Mouse (Mus musculus): ENCODE results near the gene Ggt6. TPM values are rescaled to one million over a fixed set of nuclear protein-coding genes. Genes with fewer than 3 reads are reported as not detected.
A peak's percentile ranks its signal among the peaks of the same experiment; 100 is the strongest.

The Ggt6 gene
- not detected in 2 replicates for polyA plus RNA-seq (2016; fragmentation: Nextera tagmentation; extraction: Ambion mirVana)

DNA sequence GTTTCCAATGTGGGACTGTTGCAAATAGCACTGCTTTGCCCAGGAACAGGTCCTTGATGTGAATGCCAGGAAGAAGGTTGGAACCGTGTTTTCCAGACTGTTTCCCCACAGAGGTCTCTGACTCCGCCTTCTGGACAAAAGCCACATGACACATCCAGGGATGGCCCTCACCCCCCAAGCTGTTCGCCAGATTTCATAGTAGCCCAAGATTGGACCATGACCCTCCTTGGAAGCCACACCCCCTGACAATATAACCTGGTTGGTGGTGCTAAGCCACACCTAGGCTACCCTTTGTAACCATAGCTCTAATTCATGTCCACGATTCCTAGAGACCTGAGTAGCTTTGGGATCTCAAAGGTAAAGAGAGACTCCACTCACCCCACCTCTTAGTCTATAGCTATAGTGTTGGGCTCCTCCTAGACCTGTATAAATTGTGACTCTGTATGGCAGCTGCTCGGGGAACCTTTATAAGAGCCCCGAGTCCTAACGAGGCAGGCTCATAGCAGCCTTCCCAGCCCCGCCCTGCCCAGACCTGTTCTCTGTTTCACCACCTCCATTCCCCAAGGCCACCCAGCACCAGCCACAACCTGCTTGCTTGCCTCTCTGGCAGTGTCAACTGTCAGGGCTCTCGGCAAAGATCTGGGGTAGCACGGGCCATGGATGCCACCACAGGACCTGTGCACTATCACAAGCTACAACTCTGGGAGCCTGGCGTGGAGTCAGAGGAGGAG is at the start of gene Ggt6:
Ggt6 (plus strand) TSS at position 564 of the 731 bp plus-strand sequence.
- no peak for DNase-seq (ENCODE audit: low spot score)
- Histone ChIP-seq H3K4me1 (peaks cover 12% of the 10 kb centered on the region), H3K36me3 (no peaks in the 10 kb centered on the region), H3K4me3 (no peak within 1 kb of the TSS), H3K9me3 (replicated peaks) (no peaks in the 10 kb centered on the region), H3K27ac (replicated peaks) (peak within 1 kb of the TSS; percentile 33; the same call in 1 of the 2 replicates), H3K27me3 (ENCODE audit: low read depth, poor library complexity, severe bottlenecking) (0 out of 2 replicates have a peak, but pooled peaks cover 4% of the 10 kb centered on the region)
- WGBS, result 70% methylated on average over 11 of the region's 11 CpGs

DNA sequence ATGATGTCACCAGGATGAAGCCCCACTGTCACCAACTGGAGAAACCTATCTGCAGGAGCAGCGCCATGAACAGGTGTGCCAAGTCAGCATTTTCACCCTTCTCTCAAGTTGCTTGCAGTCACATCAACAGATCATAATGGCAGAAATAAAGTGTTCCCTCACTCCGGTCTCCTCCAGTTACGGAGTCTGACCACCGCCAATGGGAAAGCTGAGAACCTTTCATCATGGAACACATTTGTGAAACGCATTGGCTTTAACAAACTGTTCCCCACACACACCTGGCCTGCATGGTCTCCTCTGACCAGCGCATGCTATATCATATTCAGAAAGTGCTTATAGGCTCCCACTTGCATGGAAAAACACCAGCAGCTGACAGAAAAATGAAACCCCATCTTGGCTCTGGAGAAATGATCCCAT is 47.2 kb upstream of the Ggt6 start:
- Histone ChIP-seq H3K27me3 (ENCODE audit: low read depth, poor library complexity, severe bottlenecking) (no peaks in the 10 kb centered on the region), H3K36me3 (peaks cover 2% of the 10 kb centered on the region; the same call in 1 of the 2 replicates), H3K9me3 (replicated peaks) (no peaks in the 10 kb centered on the region), H3K4me3 (no peak overlapping the region), H3K4me1 (no peaks in the 10 kb centered on the region), H3K27ac (replicated peaks) (no peak overlapping the region)
- no peak for DNase-seq (ENCODE audit: low spot score)
- 93% methylated on average over 6 of the region's 6 CpGs for WGBS

DNA sequence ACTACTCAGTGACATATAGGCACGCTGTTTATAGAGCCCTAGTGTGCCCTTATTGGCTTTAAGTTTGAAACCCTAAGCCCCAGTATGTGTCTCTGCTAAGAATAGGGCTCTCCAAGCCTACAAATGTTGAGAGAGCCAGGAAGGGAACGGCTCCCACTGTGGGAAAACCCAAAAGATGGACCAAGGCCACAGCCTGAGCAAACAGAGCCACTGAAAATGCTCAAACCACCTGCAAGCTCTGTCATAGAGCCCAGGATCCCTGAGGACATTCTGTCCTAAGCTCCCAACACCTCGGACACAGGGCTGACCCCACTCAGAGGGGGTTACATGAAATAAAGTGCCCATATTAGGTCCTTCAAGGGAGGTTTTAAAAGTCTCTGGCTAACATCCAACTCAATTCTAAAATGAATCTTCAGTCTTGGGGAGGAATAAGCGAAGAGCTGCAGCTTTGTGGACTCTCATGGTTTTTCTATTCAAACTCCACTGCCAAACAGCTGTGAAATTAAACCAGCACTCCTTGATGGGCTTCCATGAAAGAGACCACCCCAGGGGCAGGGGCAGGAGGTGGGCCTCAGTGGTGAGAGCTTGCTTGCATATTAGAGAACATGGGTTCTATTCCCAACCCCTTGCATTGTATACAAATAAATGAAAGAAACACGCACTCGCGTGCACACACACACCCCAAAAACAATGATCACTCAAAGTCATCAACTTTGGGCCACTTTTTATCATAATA is 45.8 kb upstream of the Ggt6 start:
- Histone ChIP-seq H3K27me3 (ENCODE audit: low read depth, poor library complexity, severe bottlenecking) (no peaks in the 10 kb centered on the region), H3K36me3 (peaks cover 5% of the 10 kb centered on the region; the same call in 1 of the 2 replicates), H3K9me3 (replicated peaks) (no peaks in the 10 kb centered on the region), H3K27ac (replicated peaks) (no peak overlapping the region), H3K4me3 (no peak overlapping the region), H3K4me1 (no peaks in the 10 kb centered on the region)
- DNase-seq (ENCODE audit: low spot score), result no peak
- WGBS, result 91% methylated on average over 7 of the region's 7 CpGs

DNA sequence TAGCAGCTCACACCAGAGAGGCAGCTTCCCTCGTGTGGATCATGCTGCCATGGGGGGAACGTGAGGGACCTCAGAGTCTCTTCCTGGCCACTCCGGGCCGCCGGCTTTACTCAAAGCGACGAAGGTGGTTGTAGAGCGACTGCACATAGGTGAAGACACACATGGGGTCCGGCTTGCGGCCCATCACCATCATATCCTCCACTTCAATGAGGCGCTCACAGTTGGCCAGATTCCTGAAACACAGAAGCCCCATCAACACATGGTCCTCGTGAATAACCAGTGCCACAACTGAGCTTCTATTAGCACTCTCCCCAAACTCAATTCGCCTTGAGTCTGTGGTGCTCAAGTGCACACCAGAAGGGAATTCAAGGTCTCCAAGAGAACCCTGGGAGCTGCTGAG is 44.1 kb upstream of the Ggt6 start:
- H3K4me3 ChIP-seq, result no peak overlapping the region
- H3K27ac ChIP-seq (replicated peaks), result no peak overlapping the region
- no peaks in the 10 kb centered on the region for H3K4me1 ChIP-seq
- no peaks in the 10 kb centered on the region for H3K9me3 ChIP-seq (replicated peaks)
- H3K36me3 ChIP-seq, result peaks cover 5% of the 10 kb centered on the region; the same call in 1 of the 2 replicates
- no peaks in the 10 kb centered on the region for H3K27me3 ChIP-seq (ENCODE audit: low read depth, poor library complexity, severe bottlenecking)
- 89% methylated on average over 13 of the region's 13 CpGs for WGBS
- DNase-seq (ENCODE audit: low spot score), result no peak

DNA sequence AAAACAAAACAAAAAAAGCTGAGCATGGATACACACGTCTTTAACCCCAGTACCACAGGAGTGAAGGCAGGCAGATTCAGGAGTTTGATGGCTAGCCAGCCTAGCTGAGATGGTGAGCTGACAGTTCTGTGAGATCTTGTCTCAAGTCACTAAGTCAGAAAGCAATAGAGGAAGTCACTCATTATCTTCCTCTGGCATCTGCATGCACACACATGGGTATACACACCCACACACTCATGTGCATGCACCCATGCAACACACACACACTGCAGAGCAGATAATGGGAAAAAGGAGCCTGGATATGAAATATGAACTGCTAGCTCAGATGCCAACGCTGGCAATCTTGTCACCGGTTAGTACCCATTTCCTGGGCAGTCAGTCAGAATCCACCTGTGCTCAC is 42.1 kb upstream of the Ggt6 start:
- Histone ChIP-seq H3K4me1 (no peaks in the 10 kb centered on the region), H3K36me3 (peaks cover 5% of the 10 kb centered on the region; the same call in 1 of the 2 replicates), H3K27ac (replicated peaks) (no peak overlapping the region), H3K9me3 (replicated peaks) (no peaks in the 10 kb centered on the region), H3K27me3 (ENCODE audit: low read depth, poor library complexity, severe bottlenecking) (no peaks in the 10 kb centered on the region), H3K4me3 (no peak overlapping the region)
- DNase-seq (ENCODE audit: low spot score), result no peak
- 90% methylated on average over 3 of the region's 3 CpGs for WGBS

DNA sequence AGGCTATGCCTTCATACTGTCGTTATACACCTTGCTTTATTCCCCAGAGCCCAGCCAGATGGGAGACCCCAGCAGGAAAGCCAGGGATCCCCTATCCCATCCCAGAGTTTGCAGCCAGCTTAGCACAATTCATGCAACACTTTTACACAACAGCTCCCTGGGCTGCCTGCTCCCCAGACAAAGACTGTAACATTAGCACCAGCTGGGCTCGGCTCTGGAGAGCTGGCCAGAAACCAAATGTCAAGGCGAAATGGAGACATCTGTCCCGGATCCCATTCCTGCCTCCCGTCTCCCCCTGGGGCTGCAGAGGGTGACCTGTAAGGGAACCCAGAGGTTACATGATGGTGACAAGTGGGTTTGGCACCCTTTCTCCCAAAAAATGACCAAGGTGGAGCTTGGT is 41.7 kb upstream of the Ggt6 start:
- Histone ChIP-seq H3K9me3 (replicated peaks) (no peaks in the 10 kb centered on the region), H3K4me1 (no peaks in the 10 kb centered on the region), H3K27me3 (ENCODE audit: low read depth, poor library complexity, severe bottlenecking) (no peaks in the 10 kb centered on the region), H3K36me3 (peaks cover 5% of the 10 kb centered on the region; the same call in 1 of the 2 replicates), H3K4me3 (no peak overlapping the region), H3K27ac (replicated peaks) (no peak overlapping the region)
- DNase-seq (ENCODE audit: low spot score), result no peak
- WGBS, result 73% methylated on average over 5 of the region's 5 CpGs

DNA sequence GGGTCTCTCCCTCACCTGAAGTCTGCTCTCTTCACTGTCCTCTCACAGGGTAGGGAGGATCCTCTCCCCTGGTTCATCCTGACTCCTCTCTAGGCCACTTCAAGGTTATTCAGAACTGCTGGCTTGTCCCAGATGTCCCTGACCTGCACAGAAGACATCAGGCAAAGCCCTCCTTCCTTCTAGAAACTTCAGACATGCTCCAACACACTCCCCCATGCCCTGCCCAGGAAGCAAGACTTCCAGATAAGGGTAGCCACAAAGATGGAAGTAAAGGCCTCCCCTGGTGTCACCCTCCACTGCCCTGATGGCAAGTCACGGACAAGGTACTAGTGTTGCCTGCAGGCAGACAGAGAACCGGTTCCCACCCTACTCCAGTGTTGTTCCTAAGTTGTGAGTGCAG is 40.6 kb upstream of the Ggt6 start:
- Histone ChIP-seq H3K27ac (replicated peaks) (no peak overlapping the region), H3K36me3 (peaks cover 12% of the 10 kb centered on the region; the same call in 1 of the 2 replicates), H3K9me3 (replicated peaks) (no peaks in the 10 kb centered on the region), H3K27me3 (ENCODE audit: low read depth, poor library complexity, severe bottlenecking) (no peaks in the 10 kb centered on the region), H3K4me1 (no peaks in the 10 kb centered on the region), H3K4me3 (no peak overlapping the region)
- 83% methylated on average over 2 of the region's 2 CpGs for whole genome bisulfite sequencing
- DNase-seq (ENCODE audit: low spot score), result no peak

DNA sequence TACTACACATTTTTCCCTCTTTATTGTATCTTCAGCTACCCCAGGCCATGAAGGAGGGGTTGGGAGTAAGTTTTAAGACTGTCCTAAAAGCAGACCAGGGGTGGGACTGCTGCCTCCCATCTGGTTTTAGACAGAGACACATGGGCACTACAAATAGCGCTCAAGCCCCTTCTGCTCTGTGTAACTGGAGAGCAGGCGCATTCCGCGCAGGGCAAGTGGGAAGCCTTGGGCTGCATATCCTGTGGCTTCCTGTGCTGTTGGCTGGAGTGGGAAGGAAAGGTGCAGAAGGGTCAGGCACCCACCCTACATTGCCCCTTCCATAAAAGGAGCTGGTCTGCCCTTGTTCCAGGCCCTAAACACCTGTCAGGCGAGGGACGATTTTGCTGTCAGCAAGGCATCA is 39.7 kb upstream of the Ggt6 start:
- no peaks in the 10 kb centered on the region for H3K9me3 ChIP-seq (replicated peaks)
- 89% methylated on average over 6 of the region's 6 CpGs for WGBS
- no peak overlapping the region for H3K27ac ChIP-seq (replicated peaks)
- H3K27me3 ChIP-seq (ENCODE audit: low read depth, poor library complexity, severe bottlenecking), result no peaks in the 10 kb centered on the region
- no peak overlapping the region for H3K4me3 ChIP-seq
- H3K4me1 ChIP-seq, result no peaks in the 10 kb centered on the region; the same call in 1 of the 2 replicates
- peaks cover 21% of the 10 kb centered on the region for H3K36me3 ChIP-seq
- DNase-seq (ENCODE audit: low spot score), result no peak

DNA sequence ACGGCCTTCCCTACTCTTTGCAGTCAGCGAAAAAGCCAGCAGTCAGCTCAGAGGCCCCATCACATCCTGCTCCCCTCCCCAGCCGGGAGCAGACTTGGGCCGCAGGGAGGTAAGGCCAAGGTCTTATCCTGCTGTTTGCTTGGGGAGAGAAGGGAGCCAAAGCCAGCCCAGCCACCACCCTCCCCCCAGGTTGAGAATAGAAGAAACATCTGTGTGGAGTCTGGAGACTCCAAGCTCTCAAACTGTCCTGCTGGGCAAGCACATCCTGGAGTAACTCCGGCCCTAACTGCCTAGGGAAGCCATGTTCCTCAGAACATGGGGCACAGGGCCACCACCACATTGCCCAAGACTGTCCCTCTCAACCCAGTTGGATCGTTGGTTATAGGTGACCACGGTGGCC is 38.7 kb upstream of the Ggt6 start:
- Histone ChIP-seq H3K4me3 (no peak overlapping the region), H3K27ac (replicated peaks) (no peak overlapping the region)

DNA sequence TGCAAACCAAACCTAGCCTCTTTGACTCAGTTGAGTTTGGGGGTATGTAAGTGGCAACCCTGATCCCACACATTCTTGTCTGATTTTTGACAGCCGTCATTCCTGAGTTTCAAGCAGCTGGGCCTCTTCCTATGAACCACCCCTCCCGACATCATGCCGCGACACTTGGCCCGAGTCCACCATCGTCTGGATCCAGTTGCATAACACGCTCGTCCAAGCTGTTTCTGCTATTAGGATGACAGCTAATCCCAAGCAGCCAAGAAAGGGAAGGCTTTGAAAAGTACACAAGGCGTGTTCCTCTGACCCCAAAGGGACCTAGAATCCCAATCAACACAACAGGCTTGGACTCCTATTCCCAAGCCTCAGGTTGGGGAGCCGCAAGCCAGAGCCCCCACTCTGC is 38.3 kb upstream of the Ggt6 start:
- Histone ChIP-seq H3K4me1 (peaks cover 6% of the 10 kb centered on the region), H3K27me3 (ENCODE audit: low read depth, poor library complexity, severe bottlenecking) (no peaks in the 10 kb centered on the region), H3K36me3 (peaks cover 21% of the 10 kb centered on the region), H3K27ac (replicated peaks) (no peak overlapping the region), H3K9me3 (replicated peaks) (no peaks in the 10 kb centered on the region), H3K4me3 (no peak overlapping the region)
- no peak for DNase-seq (ENCODE audit: low spot score)
- WGBS, result 88% methylated on average over 10 of the region's 10 CpGs

More for the DNA sequence above, 38.7 kb upstream of the Ggt6 start:
- Histone ChIP-seq H3K9me3 (replicated peaks) (no peaks in the 10 kb centered on the region), H3K36me3 (peaks cover 21% of the 10 kb centered on the region), H3K27me3 (ENCODE audit: low read depth, poor library complexity, severe bottlenecking) (no peaks in the 10 kb centered on the region), H3K4me1 (peaks cover 3% of the 10 kb centered on the region)
- DNase-seq (ENCODE audit: low spot score), result no peak
- WGBS, result 87% methylated on average over 7 of the region's 7 CpGs

DNA sequence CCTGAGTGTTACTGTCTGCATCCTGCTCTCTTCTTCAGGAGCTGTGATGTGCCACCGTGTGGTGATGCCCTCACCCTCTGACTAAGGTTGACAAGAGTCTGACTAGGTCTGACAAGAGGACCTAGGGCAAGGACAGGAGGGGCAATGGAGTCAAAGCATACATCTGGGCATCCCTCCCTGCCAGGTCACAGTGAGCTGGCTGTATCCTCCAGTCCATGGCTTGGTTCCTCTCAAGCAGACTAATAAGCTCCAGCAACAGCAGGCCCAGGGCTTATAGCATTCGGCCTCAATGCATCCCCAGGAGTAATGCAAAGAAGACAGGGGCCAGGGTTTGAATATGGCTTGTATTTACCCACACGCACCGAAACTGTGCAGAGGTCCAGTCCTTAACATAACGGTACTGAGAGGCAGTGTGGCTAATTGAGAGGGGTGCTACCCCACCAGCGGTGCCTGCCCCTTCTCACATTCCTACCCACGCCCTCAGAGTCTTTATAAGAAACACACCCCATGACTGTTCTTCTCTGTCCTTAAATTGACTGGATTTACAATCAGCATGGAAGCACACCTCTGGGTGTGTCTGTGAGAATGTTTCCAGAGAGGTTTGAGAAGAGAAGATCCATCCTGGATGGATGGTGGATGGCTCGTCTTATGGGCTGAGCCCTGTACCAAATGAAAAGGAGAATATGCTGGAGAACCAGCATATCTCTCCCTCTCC is 37.4 kb upstream of the Ggt6 start:
- no peak for DNase-seq (ENCODE audit: low spot score)
- no peak overlapping the region for H3K4me3 ChIP-seq
- peaks cover 8% of the 10 kb centered on the region for H3K4me1 ChIP-seq
- H3K27ac ChIP-seq (replicated peaks), result no peak overlapping the region
- no peaks in the 10 kb centered on the region for H3K27me3 ChIP-seq (ENCODE audit: low read depth, poor library complexity, severe bottlenecking)
- H3K9me3 ChIP-seq (replicated peaks), result no peaks in the 10 kb centered on the region
- WGBS, result 88% methylated on average over 8 of the region's 8 CpGs
- H3K36me3 ChIP-seq, result peaks cover 22% of the 10 kb centered on the region

DNA sequence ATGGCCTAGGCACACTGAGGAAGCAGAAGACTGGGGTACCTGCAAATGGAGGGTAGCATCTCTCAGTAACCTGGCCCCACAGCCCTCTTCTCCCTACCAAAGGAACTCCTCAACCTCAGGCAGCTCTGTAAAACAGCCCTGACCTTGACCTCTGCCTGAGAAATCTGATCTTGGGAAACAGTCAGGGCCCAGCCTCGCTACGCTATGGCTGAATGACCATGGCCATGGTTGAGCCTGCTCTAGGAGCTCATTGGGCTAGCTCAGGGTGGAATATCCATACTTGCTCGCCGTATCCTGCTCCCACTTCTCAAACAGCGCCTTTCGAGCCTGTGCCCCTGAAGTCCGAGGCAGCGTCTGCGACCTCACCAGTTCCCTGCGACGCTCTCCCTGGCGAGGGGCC is 34.3 kb upstream of the Ggt6 start:
- Histone ChIP-seq H3K9me3 (replicated peaks) (no peaks in the 10 kb centered on the region), H3K27ac (replicated peaks) (no peak overlapping the region)
- 92% methylated on average over 12 of the region's 12 CpGs for WGBS

More for the DNA sequence above, 34.3 kb upstream of the Ggt6 start:
- H3K4me3 ChIP-seq, result no peak overlapping the region
- H3K4me1 ChIP-seq, result peaks cover 8% of the 10 kb centered on the region
- peaks cover 20% of the 10 kb centered on the region for H3K36me3 ChIP-seq
- DNase-seq (ENCODE audit: low spot score), result no peak
- H3K27me3 ChIP-seq (ENCODE audit: low read depth, poor library complexity, severe bottlenecking), result no peaks in the 10 kb centered on the region
